Mouse (Mus musculus): ENCODE measurements around the gene Txlna. TPM values are rescaled to one million over a fixed set of nuclear protein-coding genes. Genes with fewer than 3 reads are reported as not detected.

The Txlna gene
- total and polyA plus RNA-seq, 2 experiments = 8.2 to 15.1 TPM

DNA sequence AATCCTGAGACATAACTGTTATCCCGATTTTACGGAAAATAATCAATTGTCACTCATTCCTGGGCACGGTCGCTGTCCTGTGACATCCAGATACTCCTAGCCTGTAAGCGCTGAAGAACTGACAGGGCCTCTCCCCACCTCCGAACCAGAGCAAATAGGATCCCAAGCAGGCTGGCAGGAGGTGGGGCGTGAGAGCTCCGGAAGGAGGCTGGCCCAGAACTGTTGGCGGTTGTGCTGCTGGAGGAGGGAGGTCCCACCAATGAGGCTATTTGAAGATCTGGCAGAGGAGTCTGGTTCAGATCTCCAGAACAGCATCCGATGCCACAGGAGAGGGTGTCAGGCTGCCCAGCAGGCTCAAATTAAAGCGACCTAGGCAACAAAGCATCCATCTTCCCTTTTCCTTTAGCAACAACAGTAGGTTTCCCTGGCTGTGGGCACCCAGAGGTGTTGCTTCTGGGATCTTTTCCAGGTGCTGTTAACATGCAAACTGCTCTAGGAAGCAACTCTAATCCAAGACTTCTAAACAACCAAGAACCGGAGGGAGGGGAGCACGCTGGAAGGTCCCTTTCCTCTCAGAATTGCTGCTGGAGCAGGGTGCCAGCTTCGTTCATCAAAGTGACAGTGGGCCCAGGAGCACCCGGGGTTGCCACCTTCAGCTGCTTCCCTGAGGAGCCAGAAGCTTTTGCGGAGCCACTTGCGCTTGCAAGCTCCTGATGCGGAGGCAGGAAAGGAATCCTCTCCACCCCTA is 16.4 kb downstream of the Txlna start:
- H3K4me1 ChIP-seq (ENCODE audit: control insufficient read depth, insufficient read depth, low read length) = peaks cover 10% of the 10 kb centered on the region
- peak; percentile 88 for DNase-seq (ENCODE audit: extremely low read depth, low read depth, low spot score)
- H3K27me3 ChIP-seq (ENCODE audit: control insufficient read depth, insufficient read depth, low read length) = no peaks in the 10 kb centered on the region
- peak overlapping the region; percentile 67 for H3K4me3 ChIP-seq (ENCODE audit: insufficient read depth, low read depth, low read length)
- H3K79me2 ChIP-seq (ENCODE audit: control insufficient read depth, insufficient read depth, low read length) = 0 out of 2 replicates have a peak, but pooled peaks cover 4% of the 10 kb centered on the region
- peak overlapping the region; percentile 70 for H3K27ac ChIP-seq (replicated peaks; ENCODE audit: insufficient read depth, low read depth, low read length)
- TF ChIP-seq POLR2A (IDR thresholded peaks at IDR 0.05; ENCODE audit: extremely low read depth, insufficient read depth, low read length) (no peak), CTCF (IDR thresholded peaks at IDR 0.05; ENCODE audit: low read depth, low read length) (no peak)
- peaks cover 13% of the 10 kb centered on the region for H3K36me3 ChIP-seq (ENCODE audit: control insufficient read depth, insufficient read depth, low read length)
- 7% methylated on average over 18 of the region's 18 CpGs for WGBS
- H3K9ac ChIP-seq (ENCODE audit: low read depth, low read length) = no peak overlapping the region; the same call in 1 of the 2 replicates

DNA sequence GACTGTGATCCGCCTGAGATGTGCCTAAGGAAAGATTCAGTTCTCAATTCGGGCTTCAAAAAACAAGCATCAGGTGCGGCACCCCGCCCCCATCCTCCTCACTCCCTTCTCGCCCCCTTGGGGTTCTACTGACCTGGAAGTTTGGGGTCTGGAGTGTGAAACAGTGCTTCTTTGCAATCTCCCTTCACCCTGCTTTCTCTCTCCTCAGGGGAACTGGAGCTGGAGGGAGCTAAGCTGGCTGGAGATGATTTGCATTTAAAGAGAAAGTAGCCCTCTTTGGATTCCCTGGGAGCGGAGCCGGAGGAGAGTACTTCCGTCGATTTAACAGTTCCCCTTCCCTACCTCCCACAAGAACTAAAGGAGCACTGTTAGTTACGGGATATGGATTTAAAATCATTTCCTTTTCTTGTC is 17.2 kb downstream of the Txlna start, which contains the start of gene Ccdc28b:
Ccdc28b (minus strand) TSS at position 267 of the 411 bp plus-strand sequence.
- DNase-seq (ENCODE audit: extremely low read depth, low read depth, low spot score) = peak; percentile 66
- peak within 1 kb of the TSS; percentile 79 for H3K9ac ChIP-seq (ENCODE audit: low read depth, low read length)
- H3K4me3 ChIP-seq (ENCODE audit: insufficient read depth, low read depth, low read length) = peak within 1 kb of the TSS; percentile 67
- WGBS = 1% methylated on average over 10 of the region's 10 CpGs
- H3K79me2 ChIP-seq (ENCODE audit: control insufficient read depth, insufficient read depth, low read length) = 0 out of 2 replicates have a peak, but pooled peaks cover 4% of the 10 kb centered on the region
- no peaks in the 10 kb centered on the region for H3K27me3 ChIP-seq (ENCODE audit: control insufficient read depth, insufficient read depth, low read length)
- H3K27ac ChIP-seq (replicated peaks; ENCODE audit: insufficient read depth, low read depth, low read length) = peak within 1 kb of the TSS; percentile 70
- H3K4me1 ChIP-seq (ENCODE audit: control insufficient read depth, insufficient read depth, low read length) = peaks cover 12% of the 10 kb centered on the region
- TF ChIP-seq CTCF (IDR thresholded peaks at IDR 0.05; ENCODE audit: low read depth, low read length) (no peak), POLR2A (IDR thresholded peaks at IDR 0.05; ENCODE audit: extremely low read depth, insufficient read depth, low read length) (no peak)
- peaks cover 7% of the 10 kb centered on the region for H3K36me3 ChIP-seq (ENCODE audit: control insufficient read depth, insufficient read depth, low read length)

DNA sequence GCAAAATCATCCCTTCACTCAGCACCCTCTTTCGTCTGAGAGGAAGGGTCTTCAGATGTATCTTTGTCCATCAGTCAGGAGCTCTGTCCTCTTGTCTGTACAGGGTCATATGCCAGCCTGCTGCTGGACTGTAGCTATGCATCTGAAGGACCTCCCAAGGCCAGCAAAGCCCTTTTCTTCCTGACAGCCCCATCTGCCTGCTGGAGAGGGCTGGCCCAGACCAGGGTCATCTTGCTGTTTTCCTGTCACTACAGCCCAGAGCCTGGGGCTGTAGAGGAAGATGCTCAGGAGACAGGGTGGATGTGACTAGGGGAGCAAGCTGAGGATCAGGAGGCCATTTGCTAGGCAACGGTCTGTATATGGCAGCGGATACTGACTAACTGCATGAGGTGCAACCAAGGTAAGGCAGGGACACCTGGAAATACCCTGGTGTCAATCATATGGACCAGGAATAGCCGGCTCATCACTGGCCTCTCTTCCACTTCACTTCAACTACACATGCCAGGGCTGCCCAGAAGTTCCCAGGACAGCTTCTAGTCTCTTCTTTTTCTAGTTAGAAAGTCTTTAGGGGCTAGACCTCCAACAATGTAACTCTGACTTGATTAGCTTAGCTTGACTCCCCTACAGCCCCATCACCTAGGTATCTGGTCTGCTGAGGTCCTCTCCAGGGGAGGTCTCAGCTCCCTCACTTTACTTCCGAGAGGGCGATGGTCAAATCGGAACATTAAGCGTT is 17.9 kb downstream of the Txlna start:
- no peak overlapping the region; the same call in 1 of the 2 replicates for H3K27ac ChIP-seq (replicated peaks; ENCODE audit: insufficient read depth, low read depth, low read length)
- peaks cover 16% of the 10 kb centered on the region for H3K4me1 ChIP-seq (ENCODE audit: control insufficient read depth, insufficient read depth, low read length)
- WGBS = 27% methylated on average over 8 of the region's 8 CpGs

GRCm38 (mm10) chr4:129622120-129622802 is 18.6 kb downstream of the Txlna start:
- no peak for DNase-seq (ENCODE audit: extremely low read depth, low read depth, low spot score)
- 88% methylated on average over 11 of the region's 11 CpGs for WGBS
- TF ChIP-seq CTCF (IDR thresholded peaks at IDR 0.05; ENCODE audit: low read depth, low read length) (no peak), POLR2A (IDR thresholded peaks at IDR 0.05; ENCODE audit: extremely low read depth, insufficient read depth, low read length) (no peak)
- no peak overlapping the region for H3K9ac ChIP-seq (ENCODE audit: low read depth, low read length)
- 0 out of 2 replicates have a peak, but pooled peaks cover 4% of the 10 kb centered on the region for H3K79me2 ChIP-seq (ENCODE audit: control insufficient read depth, insufficient read depth, low read length)
- H3K4me3 ChIP-seq (ENCODE audit: insufficient read depth, low read depth, low read length) = no peak overlapping the region
- peaks cover 16% of the 10 kb centered on the region for H3K4me1 ChIP-seq (ENCODE audit: control insufficient read depth, insufficient read depth, low read length)
- no peaks in the 10 kb centered on the region for H3K27me3 ChIP-seq (ENCODE audit: control insufficient read depth, insufficient read depth, low read length)
- no peak overlapping the region for H3K27ac ChIP-seq (replicated peaks; ENCODE audit: insufficient read depth, low read depth, low read length)
- H3K36me3 ChIP-seq (ENCODE audit: control insufficient read depth, insufficient read depth, low read length) = no peaks in the 10 kb centered on the region

More for the DNA sequence above, 17.9 kb downstream of the Txlna start:
- H3K36me3 ChIP-seq (ENCODE audit: control insufficient read depth, insufficient read depth, low read length) = no peaks in the 10 kb centered on the region
- TF ChIP-seq CTCF (IDR thresholded peaks at IDR 0.05; ENCODE audit: low read depth, low read length) = no peak
- no peak for TF ChIP-seq POLR2A (IDR thresholded peaks at IDR 0.05; ENCODE audit: extremely low read depth, insufficient read depth, low read length)
- H3K9ac ChIP-seq (ENCODE audit: low read depth, low read length) = peak overlapping the region; percentile 79
- DNase-seq (ENCODE audit: extremely low read depth, low read depth, low spot score) = no peak
- H3K4me3 ChIP-seq (ENCODE audit: insufficient read depth, low read depth, low read length) = peak overlapping the region; percentile 67
- 0 out of 2 replicates have a peak, but pooled peaks cover 4% of the 10 kb centered on the region for H3K79me2 ChIP-seq (ENCODE audit: control insufficient read depth, insufficient read depth, low read length)
- no peaks in the 10 kb centered on the region for H3K27me3 ChIP-seq (ENCODE audit: control insufficient read depth, insufficient read depth, low read length)

DNA sequence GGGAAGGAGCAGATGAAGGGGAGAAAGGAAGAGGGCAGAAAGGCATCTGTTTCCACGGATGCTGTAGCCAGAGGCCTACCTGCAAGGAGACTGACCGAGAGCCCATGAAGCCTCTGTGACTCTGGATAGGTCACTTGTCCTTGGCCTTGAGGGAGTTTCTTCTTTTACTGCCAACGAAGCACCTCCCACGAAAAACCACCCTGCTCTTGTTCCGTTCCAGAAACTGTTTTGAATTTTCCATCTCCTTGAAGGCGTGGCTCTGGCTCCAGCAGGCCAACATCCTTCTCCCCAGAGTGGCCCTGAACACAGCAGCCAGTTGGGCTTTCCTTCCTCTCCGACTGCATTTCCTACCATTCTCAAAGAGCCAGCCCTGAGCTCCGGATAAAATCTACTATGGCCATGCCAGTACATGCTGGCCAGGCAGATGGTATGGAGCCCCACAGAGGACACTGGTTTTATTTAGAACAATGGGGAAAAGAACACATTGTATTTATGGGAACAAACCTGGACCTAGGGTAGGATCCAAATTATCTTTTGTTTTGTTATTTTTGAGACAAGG is 19.5 kb downstream of the Txlna start:
- 73% methylated on average over 8 of the region's 8 CpGs for WGBS
- 0 out of 2 replicates have a peak, but pooled peaks cover 4% of the 10 kb centered on the region for H3K79me2 ChIP-seq (ENCODE audit: control insufficient read depth, insufficient read depth, low read length)
- H3K27ac ChIP-seq (replicated peaks; ENCODE audit: insufficient read depth, low read depth, low read length) = peak overlapping the region; percentile 50; the same call in 1 of the 2 replicates
- no peak overlapping the region for H3K9ac ChIP-seq (ENCODE audit: low read depth, low read length)
- no peaks in the 10 kb centered on the region for H3K36me3 ChIP-seq (ENCODE audit: control insufficient read depth, insufficient read depth, low read length)
- H3K4me1 ChIP-seq (ENCODE audit: control insufficient read depth, insufficient read depth, low read length) = peaks cover 16% of the 10 kb centered on the region
- TF ChIP-seq CTCF (IDR thresholded peaks at IDR 0.05; ENCODE audit: low read depth, low read length) (no peak), POLR2A (IDR thresholded peaks at IDR 0.05; ENCODE audit: extremely low read depth, insufficient read depth, low read length) (no peak)
- DNase-seq (ENCODE audit: extremely low read depth, low read depth, low spot score) = peak; percentile 13
- H3K4me3 ChIP-seq (ENCODE audit: insufficient read depth, low read depth, low read length) = peak overlapping the region; percentile 29; the same call in 1 of the 2 replicates
- H3K27me3 ChIP-seq (ENCODE audit: control insufficient read depth, insufficient read depth, low read length) = no peaks in the 10 kb centered on the region

All from liver, adult 2 months (tissue).